Mouse (Mus musculus) left cerebral cortex, postnatal 14 days (tissue): ENCODE results near the gene Olfr1234. TPM values are rescaled to one million over a fixed set of nuclear protein-coding genes. Genes with fewer than 3 reads are reported as not detected.

Source experiments
- DNase-seq, 2 experiments: peaks; one replicate each; pipeline ENCODE4 v3.0.0; 2021 to 2022; ENCODE audit warnings: low spot score in 2 of 2, mixed read lengths in 1 of 2
- intact Hi-C: fragments of 180-260 bp; cut with DNase I; formaldehyde crosslinking; loops from one replicate; pipeline ENCODE4 v1.15.1; 2025
- long read RNA-seq, 2 experiments: library from polyadenylated mRNA; stranded (forward); transcript quantifications; one replicate each; pipeline ENCODE4 v2.0.0; 2021
- total RNA-seq, 2 experiments: library from RNA; stranded (reverse); gene quantifications; 2 replicates each; pipeline ENCODE4 v1.2.3; 2021

Gene Olfr1234
- not detected for total RNA-seq
- long read RNA-seq, experiment 1, result 0 reads
- long read RNA-seq, experiment 2, result 0 reads

GRCm38 (mm10) chr2:89364765-89365164, at the start of gene Olfr1234:
Gene Olfr1234, minus strand, starts transcription at chr2:89364865.
- intact Hi-C loops, result no loop called here
- no peak for DNase-seq

- intact Hi-C loops, result no loop called here
- DNase-seq, result no peak
These were observed 44.9 kb upstream of the Olfr1234 start, which contains the start of gene Olfr1238 for GRCm38 (mm10) chr2:89409576-89409975. Gene Olfr1238, minus strand, starts transcription at chr2:89409676.

- DNase-seq, result no peak
- intact Hi-C loops, result no loop called here
These were observed 36.2 kb upstream of the Olfr1234 start for GRCm38 (mm10) chr2:89400882-89401281.

GRCm38 (mm10) chr2:89342298-89342697, 22.4 kb downstream of the Olfr1234 start, which contains the start of gene Olfr1233:
Gene Olfr1233, minus strand, starts transcription at chr2:89342398.
- no peak for DNase-seq
- intact Hi-C loops, result no loop called here

GRCm38 (mm10) chr2:89329575-89329974, 35.1 kb downstream of the Olfr1234 start, which contains the start of gene Olfr1232:
Gene Olfr1232, minus strand, starts transcription at chr2:89329675.
- intact Hi-C loops, result no loop called here
- no peak for DNase-seq

Other genes with a start within 250 kb of the Olfr1234 start
- gene Olfr1221, start 247.6 kb downstream of the Olfr1234 start, total RNA-seq, result not detected
- gene Olfr1222, start 231.8 kb downstream of the Olfr1234 start, total RNA-seq, result not detected
- gene Olfr1223, start 213.3 kb downstream of the Olfr1234 start, total RNA-seq, result not detected
- not detected for gene Olfr1224-ps1, start 200.8 kb downstream of the Olfr1234 start, total RNA-seq
- gene Olfr1225, start 190.2 kb downstream of the Olfr1234 start, total RNA-seq, result not detected
- gene Olfr1226, start 164.8 kb downstream of the Olfr1234 start, total RNA-seq, result not detected
- not detected for gene Olfr1228, start 110.8 kb downstream of the Olfr1234 start, total RNA-seq
- not detected for gene Olfr1229, start 76.9 kb downstream of the Olfr1234 start, total RNA-seq
- not detected for gene Olfr1230, start 67.6 kb downstream of the Olfr1234 start, total RNA-seq
- gene Olfr1231, start 57.8 kb downstream of the Olfr1234 start, total RNA-seq, result not detected
- gene Olfr1232, start 35.2 kb downstream of the Olfr1234 start, total RNA-seq, result not detected
- not detected for gene Olfr1233, start 22.5 kb downstream of the Olfr1234 start, total RNA-seq
- gene Olfr1238, start 44.8 kb upstream of the Olfr1234 start, total RNA-seq, result not detected
- not detected for gene Olfr1239, start 55.5 kb upstream of the Olfr1234 start, total RNA-seq
- not detected for gene Olfr1240, start 78.1 kb upstream of the Olfr1234 start, total RNA-seq
- gene Olfr1241, start 122.3 kb upstream of the Olfr1234 start, total RNA-seq, result not detected
- not detected for gene Olfr1242, start 133.5 kb upstream of the Olfr1234 start, total RNA-seq
- gene Olfr1243, start 166.6 kb upstream of the Olfr1234 start, total RNA-seq, result not detected
- gene Olfr1245, start 213.6 kb upstream of the Olfr1234 start, total RNA-seq, result not detected
- gene Olfr1246, start 228.3 kb upstream of the Olfr1234 start, total RNA-seq, result not detected
- under 1 TPM; 0.06 to 0.11 TPM for gene Olfr1247, start 249.3 kb upstream of the Olfr1234 start, total RNA-seq